Mouse (Mus musculus) left cerebral cortex, postnatal 36 days (tissue): ENCODE data around the gene Slc9a5. TPM values are rescaled to one million over a fixed set of nuclear protein-coding genes. Genes with fewer than 3 reads are reported as not detected.
A peak's percentile ranks its signal among the peaks of the same experiment; 100 is the strongest.

Experiments used
- DNase-seq, 2 experiments: peaks; one replicate each; pipeline ENCODE4 v3.0.0; 2021 to 2022; ENCODE audit warnings: low spot score in 2 of 2, mixed read lengths in 1 of 2
- intact Hi-C: fragments of 180-260 bp; cut with DNase I; formaldehyde crosslinking; loops from one replicate; pipeline ENCODE4 v1.15.1; 2025
- microRNA-seq: library from miRNA; unstranded; fragments of <30 nt; microRNA quantifications from one replicate; pipeline ENCODE4 v1.2.0, GENCODE M21; 2022
- total RNA-seq, 2 experiments: library from RNA; stranded (reverse); gene quantifications; 2 replicates each; pipeline ENCODE4 v1.2.3; 2021

Slc9a5 gene
- total RNA-seq, 2 experiments from 2014 or later: 34.1 to 44.5 TPM

DNA sequence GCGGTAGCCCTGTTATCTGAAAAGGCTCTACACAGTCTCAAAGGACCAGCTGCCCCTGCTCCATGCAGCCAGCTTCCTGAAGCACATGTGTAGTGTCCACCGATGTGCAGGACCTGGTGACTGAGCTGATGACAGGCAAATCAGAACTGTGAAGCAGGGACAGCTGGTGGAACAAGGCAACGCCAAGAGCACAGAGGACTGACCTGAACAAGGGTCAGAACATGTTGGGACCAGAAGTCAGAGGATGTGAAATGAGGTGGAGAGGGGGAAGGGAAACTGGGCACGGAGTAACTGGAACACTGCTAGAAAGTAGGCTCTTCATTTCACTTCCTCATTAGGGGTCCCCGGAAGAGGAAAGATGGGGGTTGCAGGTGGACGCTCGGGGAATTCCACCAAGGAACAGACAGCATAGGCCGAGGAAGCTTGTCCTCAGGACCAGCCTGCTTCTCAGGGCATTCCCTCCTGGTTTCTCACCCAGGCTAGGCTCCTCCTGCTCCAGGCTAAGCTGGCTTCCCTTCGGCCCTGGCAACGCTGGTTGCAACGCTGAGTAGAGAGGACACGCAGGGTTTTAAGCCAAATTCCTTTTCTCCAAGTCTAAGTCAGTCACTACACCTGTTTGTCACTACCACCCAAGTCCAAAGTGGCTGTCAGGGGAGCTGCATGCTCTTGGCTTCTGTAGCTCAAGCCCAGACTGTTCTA, 44.6 kb downstream of the Slc9a5 start:
- DNase-seq: no peak

DNA sequence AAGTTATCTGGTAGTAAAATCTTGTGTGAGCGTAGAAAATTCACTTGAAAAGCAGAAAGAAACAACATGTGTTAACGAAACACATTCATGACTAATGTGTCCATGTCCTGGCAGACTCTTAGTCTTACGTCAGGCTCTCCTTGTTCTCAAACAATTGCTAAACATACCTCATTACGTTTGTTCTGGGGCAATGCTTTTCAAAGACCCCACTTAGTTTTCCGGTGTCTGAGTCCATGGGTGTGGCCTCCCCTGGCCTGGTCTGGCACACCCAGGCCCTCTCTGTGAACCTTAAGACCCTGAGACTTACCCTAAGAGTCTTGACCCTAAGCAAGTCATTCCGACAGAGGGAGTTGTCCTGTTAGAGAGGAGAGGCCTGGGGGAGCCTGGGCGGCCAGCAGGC, 45.3 kb downstream of the Slc9a5 start:
- no peak for DNase-seq
- intact Hi-C loops: no loop called here

More for the DNA sequence above, 44.6 kb downstream of the Slc9a5 start:
- intact Hi-C loops: no loop called here

DNA sequence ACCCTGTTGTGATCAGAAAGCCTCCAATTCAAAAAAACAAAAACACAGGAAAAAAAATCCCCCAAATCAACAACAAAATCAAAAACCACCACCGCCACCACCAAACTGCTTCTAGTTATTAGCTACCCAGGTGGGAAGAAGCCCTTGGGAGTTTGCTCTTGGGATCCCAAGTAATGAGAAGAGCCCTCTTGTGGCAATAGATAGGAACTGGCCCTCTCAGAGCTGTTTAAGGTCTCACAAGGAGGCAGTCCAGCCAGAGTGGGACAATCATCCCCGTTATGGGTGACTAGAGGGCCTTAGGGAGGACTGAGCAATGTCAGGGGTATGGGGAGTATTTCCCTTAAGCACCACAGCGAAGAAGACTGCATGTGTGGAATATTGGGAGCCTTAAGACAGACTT, 49.1 kb downstream of the Slc9a5 start:
- DNase-seq: peak in 1 of 2 experiments; percentile 36
- intact Hi-C loops: loop anchor here (5.0 kb wide), 1 partner anchor 35 kb away; no protein-coding TSS in a partner anchor

DNA sequence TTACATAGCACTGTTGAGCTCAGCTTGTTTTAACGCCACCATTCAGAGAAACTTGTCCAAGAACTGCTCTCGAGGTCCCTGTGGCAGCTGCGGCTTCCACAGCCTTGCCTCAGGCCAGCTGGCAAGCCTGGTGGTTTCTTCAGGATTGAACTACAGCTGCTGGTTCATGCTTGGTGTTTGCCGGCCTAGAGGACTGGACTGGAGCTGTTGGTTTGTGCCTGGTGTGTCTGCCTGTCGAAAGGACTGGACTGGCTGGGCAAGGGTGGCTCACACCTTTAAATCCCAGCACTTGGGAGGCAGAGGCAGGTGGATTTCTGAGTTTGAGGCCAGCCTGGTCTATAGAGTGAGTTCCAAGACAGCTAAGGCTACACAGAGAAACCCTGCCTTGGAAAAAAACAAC, 51.4 kb downstream of the Slc9a5 start:
- DNase-seq: no peak
- intact Hi-C loops: no loop called here

DNA sequence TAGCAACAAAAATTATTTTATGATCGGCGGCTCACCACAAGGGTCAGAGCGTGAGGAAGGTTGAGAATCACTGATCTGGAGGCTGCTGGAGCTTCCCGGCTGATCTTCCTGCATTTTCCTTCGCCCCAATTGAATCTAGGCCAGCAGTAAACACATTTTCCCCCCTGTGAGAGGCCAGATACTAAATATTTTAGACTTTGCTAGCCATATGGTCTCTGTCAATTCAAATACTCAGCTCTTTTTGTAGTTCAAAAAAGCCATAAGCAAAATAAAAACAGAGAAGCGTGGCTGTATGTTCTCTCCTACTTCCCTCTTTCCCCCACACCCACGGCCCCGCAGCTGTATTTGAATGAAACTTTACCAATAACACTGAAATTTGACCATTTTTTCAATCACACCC, 54.8 kb downstream of the Slc9a5 start:
- DNase-seq: no peak
- intact Hi-C loops: no loop called here

DNA sequence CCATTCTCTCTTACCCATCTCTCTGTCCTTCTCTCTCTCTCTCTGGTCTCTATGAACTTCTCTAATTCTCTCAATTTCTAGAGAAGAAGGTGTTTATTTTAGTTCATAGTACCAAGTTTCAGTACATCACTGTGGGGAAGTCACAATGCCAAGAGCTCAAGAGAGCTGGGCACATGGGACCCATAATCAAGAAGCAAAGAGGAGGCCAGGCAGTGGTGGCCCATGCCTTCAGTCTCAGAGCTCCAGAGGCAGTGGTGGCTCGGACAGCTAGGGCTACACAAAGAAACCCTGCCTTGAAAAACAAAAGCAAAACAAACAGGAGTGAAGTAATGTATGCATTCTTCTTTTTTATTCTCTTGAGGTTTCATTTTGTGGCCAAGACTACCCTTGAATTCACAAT, 55.9 kb downstream of the Slc9a5 start:
- intact Hi-C loops: no loop called here
- no peak for DNase-seq

DNA sequence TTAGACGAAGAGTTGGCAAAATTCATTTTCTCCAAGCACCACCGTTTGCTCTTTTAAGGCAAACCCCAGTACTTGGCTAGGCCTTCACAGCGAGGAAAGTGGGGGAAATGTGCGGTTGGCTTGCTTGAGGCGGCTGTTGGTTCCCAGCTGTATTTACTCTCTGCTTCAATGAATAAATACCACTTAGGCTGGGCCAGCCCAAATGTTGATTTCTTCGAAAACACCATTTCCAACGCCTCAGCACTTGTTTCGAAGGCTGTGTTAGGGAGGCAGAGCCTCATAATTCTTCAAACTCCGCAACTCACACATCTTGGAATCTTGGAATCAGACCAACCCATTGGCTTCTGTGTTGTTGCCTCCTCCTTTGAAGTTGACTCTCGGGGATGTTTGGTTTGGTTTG, 57.8 kb downstream of the Slc9a5 start:
- DNase-seq: no peak
- intact Hi-C loops: no loop called here

DNA sequence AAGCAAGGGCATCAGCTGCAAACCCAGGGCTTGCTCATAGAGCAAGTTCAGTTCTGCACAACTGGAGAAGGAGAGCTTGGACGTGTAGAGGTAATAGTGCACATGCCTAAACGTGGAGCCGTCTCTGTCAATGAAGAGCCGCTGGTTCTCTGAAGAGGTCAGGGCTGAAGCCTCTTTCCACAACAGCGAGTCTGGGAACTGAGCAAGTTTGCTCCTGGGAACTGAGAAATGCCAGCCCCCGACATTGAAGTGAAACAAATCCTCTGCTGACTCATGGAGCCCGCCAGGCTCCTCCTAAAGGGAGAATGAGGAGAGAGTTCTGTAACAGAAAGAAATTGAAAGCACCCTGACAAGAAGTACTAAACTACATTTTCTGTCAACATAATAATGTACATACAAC, 59.7 kb downstream of the Slc9a5 start:
- intact Hi-C loops: no loop called here
- DNase-seq: no peak

DNA sequence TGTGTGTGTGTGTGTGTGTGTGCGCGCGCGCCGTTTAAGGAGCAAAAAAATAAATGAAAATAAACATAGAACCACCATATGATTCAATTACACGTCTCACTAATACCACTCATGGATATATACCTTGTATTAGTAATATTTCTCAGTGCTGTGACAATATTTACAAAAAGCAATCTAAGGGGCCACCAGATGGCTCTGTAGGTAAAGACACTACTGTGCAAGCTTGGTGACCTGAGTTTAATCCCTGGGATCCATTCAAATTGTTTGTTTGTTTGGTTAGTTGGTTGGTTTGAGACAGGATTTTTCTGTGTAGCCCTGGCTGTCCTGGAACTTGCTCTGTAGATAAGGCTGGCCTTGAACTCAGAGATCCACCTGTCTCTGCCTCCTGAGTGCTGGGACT, 61.3 kb downstream of the Slc9a5 start:
- intact Hi-C loops: no loop called here
- no peak for DNase-seq

DNA sequence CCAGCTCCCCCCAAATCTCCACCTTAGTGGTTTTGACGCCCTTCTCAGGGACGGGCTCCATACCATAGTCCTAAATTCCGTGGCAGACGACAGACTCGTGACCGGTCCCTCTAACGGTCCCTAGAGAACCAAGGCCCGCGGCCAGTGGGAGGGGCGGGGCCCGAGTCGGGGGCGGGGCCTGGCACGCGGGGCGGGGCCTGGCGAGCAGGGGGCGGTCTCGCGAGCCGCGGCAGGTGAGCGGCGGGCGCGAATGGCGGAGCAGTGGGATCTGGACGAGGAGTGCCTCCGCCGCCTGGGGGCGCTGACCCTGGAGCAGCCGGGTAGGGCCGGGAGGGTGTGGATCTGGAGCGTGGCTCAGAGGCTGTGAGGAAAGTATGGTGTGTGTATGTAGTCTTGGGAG, 64.7 kb downstream of the Slc9a5 start, which contains the start of the genes Kctd19 and Lrrc36:
TSS of gene Kctd19 (minus strand) at position 112 of the 400 bp plus-strand sequence.
TSS of gene Lrrc36 (plus strand) at position 181 of the 400 bp plus-strand sequence.
- DNase-seq: peak in 1 of 2 experiments; percentile 12
- intact Hi-C loops: no loop called here

DNA sequence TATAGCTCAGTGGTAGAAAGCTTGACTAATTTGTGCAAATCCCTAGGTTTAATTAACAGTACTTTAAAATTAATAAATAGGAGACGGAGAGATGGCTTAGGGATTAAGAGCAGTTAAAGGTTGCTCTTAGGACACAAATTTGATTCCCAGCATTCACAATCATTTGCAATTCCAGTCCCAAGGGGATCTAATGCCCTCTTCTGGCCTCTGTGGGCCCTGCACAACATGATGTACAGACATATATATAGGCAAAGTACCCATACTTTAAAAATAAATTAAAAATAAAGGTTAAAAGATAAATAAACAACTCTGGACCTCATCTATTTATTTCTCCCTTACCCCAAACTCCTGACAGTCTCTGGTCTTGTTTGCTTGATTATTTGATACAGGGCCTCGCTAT, 70.3 kb downstream of the Slc9a5 start:
- no peak for DNase-seq
- intact Hi-C loops: no loop called here

Small RNAs within 50 kb of the gene (microRNA-seq; reads per million reads assigned to microRNA genes)
- gene Gm27320 (not detected), gene Mir328 (11,109 reads per million, percentile 96 among the genes with 10 or more reads in this experiment)

Other genes starting within 250 kb of the Slc9a5 start
- not detected for gene Ces4a, start 217.0 kb upstream of the Slc9a5 start, total RNA-seq
- gene Cbfb, start 178.2 kb upstream of the Slc9a5 start, total RNA-seq: 10 to 100 TPM; 21.4 to 24.1 TPM
- gene D230025D16Rik, start 123.7 kb upstream of the Slc9a5 start, total RNA-seq: 10 to 100 TPM; 37.8 to 38.5 TPM
- gene B3gnt9, start 93.7 kb upstream of the Slc9a5 start, total RNA-seq: 1 to 10 TPM; 2.4 to 5.0 TPM
- 1 to 10 TPM; 7.2 to 7.5 TPM for gene Tradd, start 84.2 kb upstream of the Slc9a5 start, total RNA-seq
- gene Fbxl8, start 84.2 kb upstream of the Slc9a5 start, total RNA-seq: 1 to 10 TPM in 1 of 2 experiments, under 1 TPM in 1; 0.86 to 1.4 TPM
- gene Hsf4, start 79.0 kb upstream of the Slc9a5 start, total RNA-seq: 10 to 100 TPM; 11.5 to 12.0 TPM
- gene Nol3, start 72.7 kb upstream of the Slc9a5 start, total RNA-seq: 10 to 100 TPM in 1 of 2 experiments, 1 to 10 TPM in 1; 9.2 to 11.8 TPM
- 10 to 100 TPM; 24.2 to 27.1 TPM for gene 4931428F04Rik, start 59.0 kb upstream of the Slc9a5 start, total RNA-seq
- 1 to 10 TPM in 1 of 2 experiments, under 1 TPM in 1; 0.79 to 1.8 TPM for gene Exoc3l, start 52.7 kb upstream of the Slc9a5 start, total RNA-seq
- 10 to 100 TPM; 32.4 to 33.7 TPM for gene E2f4, start 51.2 kb upstream of the Slc9a5 start, total RNA-seq
- 1 to 10 TPM; 1.0 to 1.7 TPM for gene Elmo3, start 43.2 kb upstream of the Slc9a5 start, total RNA-seq
- gene Lrrc29, start 22.6 kb upstream of the Slc9a5 start, total RNA-seq: 1 to 10 TPM; 3.7 to 7.3 TPM
- gene Tmem208, start 22.5 kb upstream of the Slc9a5 start, total RNA-seq: 10 to 100 TPM; 38.5 to 43.6 TPM
- gene Fhod1, start 890 bp upstream of the Slc9a5 start, total RNA-seq: 1 to 10 TPM; 2.3 to 3.7 TPM
- 1 to 10 TPM; 1.3 to 5.5 TPM for gene Plekhg4, start 24.4 kb downstream of the Slc9a5 start, total RNA-seq
- gene Kctd19, start 64.7 kb downstream of the Slc9a5 start, total RNA-seq: not detected
- under 1 TPM; 0.32 to 0.37 TPM for gene Lrrc36, start 64.7 kb downstream of the Slc9a5 start, total RNA-seq
- 10 to 100 TPM; 36.1 to 46.4 TPM for gene Tppp3, start 122.7 kb downstream of the Slc9a5 start, total RNA-seq
- gene Zdhhc1, start 148.1 kb downstream of the Slc9a5 start, total RNA-seq: 10 to 100 TPM; 33.2 to 45.3 TPM
- gene Hsd11b2, start 169.9 kb downstream of the Slc9a5 start, total RNA-seq: under 1 TPM in 1 of 2 experiments, not detected in 1; 0.20 TPM
- 100 to 1,000 TPM; 305 to 349 TPM for gene Atp6v0d1, start 217.2 kb downstream of the Slc9a5 start, total RNA-seq